Mouse (Mus musculus) bone marrow, adult 2 months (tissue): Measurements from ENCODE around the gene Limch1. TPM values are rescaled to one million over a fixed set of nuclear protein-coding genes. Genes with fewer than 3 reads are reported as not detected.

ENCODE experiments used
- H3K27ac ChIP-seq: fragments of 200-500 bp; 2 replicates; pipeline ENCODE4 v1.5.1; 2012; ENCODE audit warnings: low read depth, mild to moderate bottlenecking, control low read depth, inconsistent platforms, low read length; ENCODE audit not compliant: control insufficient read depth, poor library complexity, insufficient read depth
- H3K4me1 ChIP-seq: fragments of 200-500 bp; 2 replicates; pipeline ENCODE4 v1.6.1; 2011; ENCODE audit warnings: low read length; ENCODE audit not compliant: control insufficient read depth, insufficient read depth
- H3K4me3 ChIP-seq: fragments of 200-500 bp; replicated peaks from 2 replicates; pipeline ENCODE3; 2011; ENCODE audit warnings: mild to moderate bottlenecking, low read depth, low read length, control low read depth; ENCODE audit not compliant: control insufficient read depth
- CTCF ChIP-seq: fragments of 200-500 bp; IDR thresholded peaks from 2 replicates; pipeline ENCODE4 v1.5.1; 2011; ENCODE audit warnings: low read length, control low read depth; ENCODE audit not compliant: control insufficient read depth, insufficient read depth
- POLR2A ChIP-seq: fragments of 200-500 bp; IDR thresholded peaks from 2 replicates; pipeline ENCODE4 v1.6.1; 2011; ENCODE audit warnings: low read depth, mild to moderate bottlenecking, control low read depth, low read length, borderline replicate concordance; ENCODE audit not compliant: control insufficient read depth
- WGBS: fragments of 180-500 bp; shearing (Covaris S2); methylation state at CpG from one replicate; pipeline ENCODE4 v1.1.7; 2018; 5-methylcytosine and 5-hydroxymethylcytosine counted together
- polyA plus RNA-seq: library from polyadenylated mRNA; stranded (reverse); fragments of >200 nt; gene quantifications from 2 replicates; pipeline ENCODE4 v1.2.4, GENCODE M21; 2011; ENCODE audit warnings: low replicate concordance; ENCODE audit not compliant: missing spikeins, insufficient read depth, insufficient read length

Gene Limch1
- polyA plus RNA-seq, 1 experiment: 13.5 TPM

DNA sequence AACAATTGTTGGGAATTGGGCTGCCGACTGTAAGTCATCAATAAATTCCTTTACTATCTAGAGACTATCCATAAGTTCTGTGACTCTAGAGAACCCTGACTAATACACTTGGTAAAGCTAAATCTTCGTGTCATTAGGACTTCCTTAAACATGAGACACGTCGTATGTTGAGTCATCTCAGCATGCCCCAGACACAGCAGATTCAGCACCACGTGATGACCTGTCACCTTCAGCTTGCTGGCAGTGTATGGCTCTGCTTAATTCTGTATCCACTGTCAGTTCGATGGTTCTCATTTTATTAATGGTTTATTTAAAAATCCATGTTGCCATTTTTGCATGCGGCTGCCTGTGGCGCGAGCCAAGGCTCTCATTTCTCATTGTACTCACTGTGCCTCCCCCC lies 298.3 kb downstream of the Limch1 start:
- WGBS: 43% methylated on average over 9 of the region's 9 CpGs
- H3K27ac ChIP-seq: no peak overlapping the region

DNA sequence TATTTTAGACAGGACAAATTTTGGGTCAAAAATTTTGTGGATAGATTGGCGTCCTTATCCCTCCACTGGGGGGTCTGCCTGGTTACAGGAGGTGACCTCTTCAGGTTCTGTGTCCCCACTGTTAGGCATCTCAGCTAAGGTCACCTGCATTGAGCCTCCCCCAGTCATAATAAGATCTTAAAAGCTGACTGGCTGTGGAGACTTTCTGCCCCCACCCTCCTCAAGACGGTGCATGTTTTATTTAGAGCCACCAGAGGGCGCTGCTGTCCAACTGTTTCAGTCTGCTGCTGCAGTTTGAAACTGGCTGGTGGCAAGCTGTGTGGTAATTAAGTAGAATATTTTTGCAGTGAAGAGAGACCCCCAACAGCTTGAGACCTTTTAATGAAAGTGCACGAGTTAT lies 302.4 kb downstream of the Limch1 start:
- peak; percentile 68 for TF ChIP-seq CTCF
- TF ChIP-seq POLR2A: no peak
- WGBS: 18% methylated on average over 4 of the region's 4 CpGs
- Histone ChIP-seq H3K4me3 (no peak overlapping the region), H3K27ac (no peak overlapping the region), H3K4me1 (no peaks in the 10 kb centered on the region)

More for the DNA sequence above, 298.3 kb downstream of the Limch1 start:
- Histone ChIP-seq H3K4me1 (no peaks in the 10 kb centered on the region), H3K4me3 (no peak overlapping the region)
- TF ChIP-seq POLR2A: no peak
- no peak for TF ChIP-seq CTCF

DNA sequence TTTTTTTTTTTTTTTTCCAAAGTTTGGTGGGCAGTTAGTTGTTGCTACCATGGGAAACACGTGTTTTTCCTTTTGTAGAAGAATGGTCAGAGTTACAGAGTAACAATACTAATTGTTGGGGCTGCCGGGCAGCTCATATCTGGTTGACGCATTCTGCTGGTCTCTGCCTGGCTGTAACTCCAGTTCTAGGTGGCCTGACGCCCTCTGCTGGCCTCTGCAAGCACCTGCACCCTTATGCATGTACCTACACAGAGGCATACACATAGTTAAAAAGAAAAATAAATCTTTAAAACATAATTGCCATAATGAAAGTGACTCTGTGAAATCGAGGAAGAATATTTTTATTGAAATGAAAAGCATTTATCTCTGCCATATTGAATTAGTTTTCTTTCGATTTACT lies 312.2 kb downstream of the Limch1 start:
- no peak overlapping the region for H3K27ac ChIP-seq
- no peak overlapping the region for H3K4me3 ChIP-seq
- no peaks in the 10 kb centered on the region for H3K4me1 ChIP-seq
- 75% methylated on average over 6 of the region's 6 CpGs for WGBS
- TF ChIP-seq POLR2A: no peak

DNA sequence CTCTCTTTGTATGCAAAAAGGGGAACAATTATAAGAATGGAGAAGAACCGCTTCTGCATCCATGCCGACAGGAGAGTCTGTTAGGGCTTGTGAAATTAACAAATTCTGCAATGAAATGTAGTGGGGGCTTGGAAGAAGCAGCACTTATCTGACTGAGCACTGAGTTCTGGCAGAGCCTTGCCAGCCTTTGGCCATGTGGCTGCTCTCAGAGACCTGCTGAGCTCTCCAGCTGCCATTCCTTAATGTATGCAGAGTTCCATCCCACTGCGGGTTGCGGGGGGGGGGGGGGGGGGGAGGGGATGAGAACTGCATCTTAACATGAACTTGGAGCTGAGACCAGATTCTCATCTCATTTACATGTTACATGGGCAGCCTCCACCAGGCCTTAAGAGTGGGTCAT lies 314.9 kb downstream of the Limch1 start:
- TF ChIP-seq CTCF: no peak
- WGBS: 5% methylated on average over 4 of the region's 4 CpGs

DNA sequence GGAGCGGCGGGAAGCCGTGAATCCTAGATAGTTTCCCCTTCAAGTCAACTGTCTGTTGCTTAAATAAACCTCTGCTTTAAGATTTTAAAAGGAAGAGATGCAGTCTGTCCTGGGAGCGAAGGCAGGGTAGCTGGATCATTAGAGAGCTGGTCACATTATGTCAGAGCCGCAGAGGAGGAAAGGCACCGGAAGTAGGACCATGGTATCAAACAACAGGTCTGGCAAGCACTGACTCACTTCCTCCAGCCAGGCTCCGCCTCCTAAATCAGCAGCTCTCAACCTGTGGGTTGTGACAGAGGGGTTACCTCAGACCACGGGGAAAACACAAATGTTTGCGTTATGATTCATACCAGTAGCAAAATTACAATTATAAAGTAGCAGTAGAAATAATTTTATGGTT lies 318.0 kb downstream of the Limch1 start:
- WGBS: 48% methylated on average over 9 of the region's 9 CpGs
- TF ChIP-seq POLR2A: no peak
- TF ChIP-seq CTCF: no peak

More for the DNA sequence above, 314.9 kb downstream of the Limch1 start:
- Histone ChIP-seq H3K4me3 (no peak overlapping the region), H3K27ac (no peak overlapping the region), H3K4me1 (no peaks in the 10 kb centered on the region)

DNA sequence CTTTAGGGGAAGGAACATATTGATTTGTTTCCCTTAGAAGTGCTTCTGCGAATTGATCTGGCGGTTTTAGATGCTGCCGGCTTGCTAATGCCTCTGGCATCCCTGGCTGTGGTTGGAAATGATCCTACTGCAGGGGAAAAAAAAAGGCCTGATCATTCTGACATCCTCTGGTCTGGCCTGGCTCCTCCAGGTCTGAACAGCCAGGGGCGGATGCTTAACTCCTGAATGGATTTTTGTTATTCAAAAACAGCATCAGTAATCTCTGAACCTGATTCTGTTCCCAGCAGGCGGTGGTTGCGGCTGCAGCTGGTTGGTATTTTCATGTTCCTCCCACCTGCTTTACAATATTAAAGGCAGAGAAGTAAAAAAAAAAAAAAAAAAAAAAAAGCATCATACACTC lies 337.5 kb downstream of the Limch1 start:
- no peak for TF ChIP-seq CTCF
- TF ChIP-seq POLR2A: no peak
- Histone ChIP-seq H3K4me3 (no peak overlapping the region), H3K27ac (no peak overlapping the region), H3K4me1 (no peaks in the 10 kb centered on the region)
- WGBS: 53% methylated on average over 6 of the region's 6 CpGs

More for the DNA sequence above, 318.0 kb downstream of the Limch1 start:
- H3K27ac ChIP-seq: no peak overlapping the region
- no peak overlapping the region for H3K4me3 ChIP-seq
- H3K4me1 ChIP-seq: no peaks in the 10 kb centered on the region

DNA sequence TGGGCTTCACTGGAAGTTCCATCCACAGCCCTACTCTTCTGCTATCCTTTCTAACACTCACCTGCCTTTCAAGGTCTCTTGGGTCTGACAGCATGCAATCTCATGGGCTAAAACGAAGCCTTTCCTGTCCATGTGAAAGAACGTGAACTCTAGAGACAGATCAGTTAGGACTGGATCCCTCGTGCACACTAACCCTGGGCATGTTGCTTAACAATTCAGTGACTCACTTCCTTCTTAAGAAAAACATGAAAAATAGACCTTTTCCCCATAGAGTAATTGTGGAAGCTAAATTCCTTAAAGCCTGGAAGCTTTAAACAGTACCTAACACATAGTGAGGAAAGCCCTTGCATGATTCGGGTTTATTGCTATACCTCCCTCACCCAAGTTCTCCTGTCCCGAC lies 345.2 kb downstream of the Limch1 start:
- Histone ChIP-seq H3K4me1 (no peaks in the 10 kb centered on the region), H3K27ac (no peak overlapping the region), H3K4me3 (no peak overlapping the region)
- WGBS: 23% methylated on average over 5 of the region's 5 CpGs
- TF ChIP-seq CTCF (no peak), POLR2A (no peak)

DNA sequence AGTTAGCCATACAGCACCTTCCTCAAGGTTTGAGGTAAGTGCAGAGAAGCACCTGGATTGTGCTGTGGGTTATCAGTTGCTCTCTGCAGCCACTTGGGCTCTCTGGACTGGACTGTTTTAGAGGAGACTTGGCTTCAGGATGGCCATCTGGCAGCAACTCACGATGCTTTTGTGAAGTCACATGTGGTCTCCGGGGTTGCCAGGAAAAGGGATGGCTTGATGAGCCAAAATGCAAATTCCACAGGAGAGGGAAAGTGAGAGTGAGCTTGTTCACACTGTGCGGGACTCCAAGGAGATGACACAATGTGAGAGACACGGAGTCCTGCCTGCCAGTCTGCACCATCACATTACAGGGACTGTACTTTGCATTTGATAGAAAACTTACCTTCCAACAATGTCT lies 346.1 kb downstream of the Limch1 start:
- Histone ChIP-seq H3K27ac (no peak overlapping the region), H3K4me1 (no peaks in the 10 kb centered on the region), H3K4me3 (no peak overlapping the region)
- no peak for TF ChIP-seq CTCF
- no peak for TF ChIP-seq POLR2A
- WGBS: 20% methylated on average over 4 of the region's 4 CpGs

DNA sequence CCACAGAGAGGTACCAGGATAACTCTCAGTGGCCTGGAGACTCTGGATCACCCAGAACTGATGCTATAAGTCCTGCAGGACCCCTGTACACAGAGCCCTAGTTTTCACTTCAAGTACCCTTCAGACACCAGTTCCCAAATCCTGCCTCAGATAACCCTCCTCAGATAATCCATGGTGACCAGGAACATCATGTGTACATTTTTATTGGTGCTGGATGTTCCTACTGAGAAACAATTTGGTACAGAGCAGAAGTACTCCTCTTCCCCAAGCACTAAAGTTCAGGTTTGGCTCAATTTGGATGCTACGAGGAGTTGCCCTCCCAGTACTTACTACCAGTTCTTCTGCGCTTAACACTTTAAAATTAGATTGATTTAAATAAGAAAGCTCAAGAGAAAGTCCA lies 348.4 kb downstream of the Limch1 start:
- WGBS: 22% methylated on average over 2 of the region's 2 CpGs

More for the DNA sequence above, 348.4 kb downstream of the Limch1 start:
- H3K4me1 ChIP-seq: no peaks in the 10 kb centered on the region
- TF ChIP-seq CTCF: no peak
- no peak for TF ChIP-seq POLR2A
- H3K4me3 ChIP-seq: no peak overlapping the region
- no peak overlapping the region for H3K27ac ChIP-seq
